Mouse (Mus musculus) brain, adult 2 months (tissue): ENCODE measurements around the gene Slc27a2.

Experiments
- DNase-seq: peaks from one replicate; pipeline ENCODE4 v3.0.0; 2011; ENCODE audit warnings: low read depth, low spot score

Gene Slc27a2

GRCm38 (mm10) chr2:126553291-126553639, 1.1 kb downstream of the Slc27a2 start:
- DNase-seq = peak; percentile 19

- no peak for DNase-seq
These were observed 3.3 kb downstream of the Slc27a2 start for GRCm38 (mm10) chr2:126555533-126555932.

GRCm38 (mm10) chr2:126560094-126560493, 7.9 kb downstream of the Slc27a2 start:
- DNase-seq = no peak

GRCm38 (mm10) chr2:126563411-126564105, 11.4 kb downstream of the Slc27a2 start:
- DNase-seq = peak; percentile 23

- no peak for DNase-seq
These were observed 20.0 kb downstream of the Slc27a2 start for GRCm38 (mm10) chr2:126572163-126572562.

GRCm38 (mm10) chr2:126572747-126573146, 20.5 kb downstream of the Slc27a2 start:
- DNase-seq = no peak

GRCm38 (mm10) chr2:126575391-126576176, 23.4 kb downstream of the Slc27a2 start:
- no peak for DNase-seq

GRCm38 (mm10) chr2:126577362-126577761, 25.2 kb downstream of the Slc27a2 start:
- DNase-seq = no peak

- DNase-seq = no peak
These were observed 27.1 kb downstream of the Slc27a2 start for GRCm38 (mm10) chr2:126579282-126579681.

- no peak for DNase-seq
These were observed 31.8 kb downstream of the Slc27a2 start for GRCm38 (mm10) chr2:126583960-126584359.

- DNase-seq = no peak
These were observed 32.6 kb downstream of the Slc27a2 start for GRCm38 (mm10) chr2:126584621-126585369.

GRCm38 (mm10) chr2:126587468-126587867, 35.3 kb downstream of the Slc27a2 start:
- DNase-seq = no peak

- no peak for DNase-seq
These were observed 39.1 kb downstream of the Slc27a2 start for GRCm38 (mm10) chr2:126591304-126591703.

- peak; percentile 86 for DNase-seq
These were observed 41.8 kb downstream of the Slc27a2 start for GRCm38 (mm10) chr2:126593831-126594610.

GRCm38 (mm10) chr2:126596347-126597072, 44.3 kb downstream of the Slc27a2 start:
- DNase-seq = no peak

- DNase-seq = peak; percentile 24
These were observed 45.4 kb downstream of the Slc27a2 start for GRCm38 (mm10) chr2:126597279-126598241.

GRCm38 (mm10) chr2:126598359-126598758, 46.2 kb downstream of the Slc27a2 start:
- no peak for DNase-seq

GRCm38 (mm10) chr2:126599005-126599404, 46.8 kb downstream of the Slc27a2 start:
- peak; percentile 42 for DNase-seq

- no peak for DNase-seq
These were observed 48.3 kb downstream of the Slc27a2 start for GRCm38 (mm10) chr2:126600533-126600932.
